Mouse (Mus musculus) heart, embryonic 16.5 days (tissue): ENCODE measurements around the gene Smurf1. TPM values are rescaled to one million over a fixed set of nuclear protein-coding genes. Genes with fewer than 3 reads are reported as not detected.

Source experiments
- ATAC-seq: fragments of 200-750 bp; cut with Nextera tagmentation; replicated peaks from 2 replicates; pipeline ENCODE4 v1.8.0; 2017; ENCODE audit warnings: moderate number of reproducible peaks; ENCODE audit not compliant: insufficient read depth, low FRiP score; ENCODE audit errors: extremely low read depth
- H3K27ac ChIP-seq: fragments of 300-500 bp; sonication (generic); 2 replicates; pipeline ENCODE4 v1.5.1; 2014; ENCODE audit warnings: mild to moderate bottlenecking, low read length, control low read depth, moderate library complexity
- H3K27me3 ChIP-seq: fragments of 300-500 bp; sonication (generic); 2 replicates; pipeline ENCODE4 v1.6.1; 2014; ENCODE audit warnings: low read length, mixed read lengths; ENCODE audit not compliant: control insufficient read depth, insufficient read depth
- H3K36me3 ChIP-seq: fragments of 300-500 bp; sonication (generic); 2 replicates; pipeline ENCODE4 v1.6.1; 2014; ENCODE audit not compliant: control insufficient read depth, insufficient read depth
- H3K4me1 ChIP-seq: fragments of 300-500 bp; sonication (generic); 2 replicates; pipeline ENCODE4 v1.6.1; 2014; ENCODE audit warnings: low read length, mixed read lengths; ENCODE audit not compliant: control insufficient read depth, insufficient read depth
- H3K4me2 ChIP-seq: fragments of 300-500 bp; sonication (generic); 2 replicates; pipeline ENCODE4 v1.6.1; 2014; ENCODE audit warnings: low read depth, mild to moderate bottlenecking, control low read depth, low read length
- H3K4me3 ChIP-seq: fragments of 300-500 bp; sonication (generic); 2 replicates; pipeline ENCODE4 v1.5.1; 2014; ENCODE audit warnings: mild to moderate bottlenecking, control low read depth, low read length
- H3K9ac ChIP-seq: fragments of 300-500 bp; sonication (generic); 2 replicates; pipeline ENCODE4 v1.6.1; 2014; ENCODE audit warnings: low read length, control low read depth
- H3K9me3 ChIP-seq: fragments of 300-500 bp; sonication (generic); replicated peaks from 2 replicates; pipeline ENCODE4 v1.6.1; 2016; ENCODE audit warnings: low read length; ENCODE audit not compliant: control insufficient read depth
- WGBS: fragments of 180-500 bp; shearing (Covaris S2); extraction: QIAGEN DNeasy Blood & Tissue Kit; methylation state at CpG from one replicate; pipeline ENCODE4 v1.1.7; 2014; 5-methylcytosine and 5-hydroxymethylcytosine counted together
- polyA plus RNA-seq: library from polyadenylated mRNA; unstranded; fragments of >200 nt; fragmentation: Nextera tagmentation; extraction: Ambion mirVana; gene quantifications from 2 replicates; pipeline ENCODE4 v1.2.1, GENCODE M21; 2015

Gene Smurf1
- polyA plus RNA-seq, 1 experiment from 2014 or later: 9.3 TPM

DNA sequence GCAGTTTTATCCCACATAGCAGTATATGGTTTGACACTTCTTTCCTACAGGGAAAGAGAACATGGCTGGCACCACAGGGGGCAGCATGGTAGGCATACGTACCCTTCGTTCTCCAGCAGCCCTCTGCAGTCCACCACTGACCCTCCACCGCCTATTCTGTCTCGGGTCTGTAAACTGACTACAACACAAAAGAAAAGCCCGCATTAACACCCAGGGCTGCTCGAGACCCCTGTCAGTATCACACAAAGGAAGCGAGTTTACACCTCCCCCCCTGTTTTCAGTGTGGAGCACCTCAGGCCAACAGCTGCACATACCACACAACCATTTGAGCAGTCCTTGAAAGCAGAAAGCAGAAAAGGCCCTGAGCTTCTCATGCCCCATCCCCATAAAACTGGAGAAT lies 67.8 kb downstream of the Smurf1 start:
- H3K4me2 ChIP-seq: no peak overlapping the region
- no peak for ATAC-seq
- 63% methylated on average over 7 of the region's 7 CpGs for WGBS
- peaks cover 20% of the 10 kb centered on the region for H3K4me1 ChIP-seq
- no peaks in the 10 kb centered on the region for H3K27me3 ChIP-seq
- H3K36me3 ChIP-seq: peaks cover 30% of the 10 kb centered on the region
- H3K9ac ChIP-seq: no peak overlapping the region
- no peak overlapping the region for H3K4me3 ChIP-seq
- H3K27ac ChIP-seq: no peak overlapping the region; the same call in 1 of the 2 replicates
- no peaks in the 10 kb centered on the region for H3K9me3 ChIP-seq

DNA sequence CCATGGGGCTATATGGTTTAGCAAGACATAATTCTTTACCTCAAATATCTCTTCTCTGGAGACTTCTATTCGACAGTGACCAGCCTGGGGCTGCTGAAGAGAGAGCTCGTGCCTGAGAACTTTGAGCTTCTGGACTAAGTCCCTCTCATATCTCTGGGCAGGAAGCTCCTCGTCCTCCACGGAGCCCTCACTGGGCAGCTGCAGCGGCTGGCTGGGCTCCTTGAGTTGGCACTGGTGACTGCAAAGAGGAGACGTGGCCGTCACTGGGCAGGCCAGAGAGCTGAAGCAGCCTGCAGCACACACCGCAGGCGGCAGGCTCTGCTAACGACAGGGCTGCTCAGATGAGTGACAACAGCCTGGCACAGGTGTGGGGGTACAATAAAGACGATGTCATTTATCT lies 74.4 kb downstream of the Smurf1 start:
- Histone ChIP-seq H3K27ac (no peak overlapping the region), H3K4me2 (no peak overlapping the region), H3K36me3 (peaks cover 59% of the 10 kb centered on the region), H3K4me1 (no peaks in the 10 kb centered on the region), H3K9me3 (no peaks in the 10 kb centered on the region), H3K9ac (no peak overlapping the region), H3K27me3 (no peaks in the 10 kb centered on the region), H3K4me3 (no peak overlapping the region)
- 0 out of 2 replicates have a peak, but pooled peaks have one; percentile 10 for ATAC-seq
- 81% methylated on average over 11 of the region's 11 CpGs for WGBS

DNA sequence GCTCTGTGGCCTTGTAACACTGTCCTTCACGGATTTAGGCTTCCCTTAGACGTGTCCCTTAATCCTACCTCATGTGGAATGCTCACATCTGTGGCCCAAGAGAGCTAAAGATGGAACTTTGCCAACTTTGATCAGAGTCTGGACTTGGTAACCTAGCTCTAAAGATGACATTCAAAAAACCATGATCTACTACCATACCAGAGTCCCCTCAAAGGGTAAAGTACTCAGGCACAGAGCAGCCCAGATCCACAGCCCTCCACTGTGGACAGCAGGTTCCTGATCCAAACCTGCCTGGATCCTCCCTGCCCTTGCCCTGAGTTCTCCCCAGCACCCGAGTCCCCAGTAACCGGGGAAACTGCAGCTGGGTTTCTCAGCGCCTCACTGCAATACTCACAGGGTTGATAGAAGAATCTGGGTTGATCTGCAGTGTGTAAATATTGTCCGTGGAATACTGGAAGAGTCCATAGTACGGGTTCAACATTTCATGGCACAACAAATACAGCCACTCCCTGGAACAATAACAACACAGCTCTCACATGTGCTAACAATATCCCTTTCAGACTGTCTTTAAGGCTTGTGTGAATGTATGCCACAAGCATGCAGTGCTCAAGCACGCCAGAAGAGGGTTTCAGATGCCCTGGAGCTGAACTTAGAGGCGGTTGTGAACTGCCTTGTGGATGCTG lies 79.5 kb downstream of the Smurf1 start:
- Histone ChIP-seq H3K27ac (no peak overlapping the region), H3K4me2 (no peak overlapping the region), H3K4me1 (peaks cover 6% of the 10 kb centered on the region; the same call in 1 of the 2 replicates), H3K9me3 (no peaks in the 10 kb centered on the region), H3K4me3 (no peak overlapping the region), H3K9ac (no peak overlapping the region), H3K27me3 (no peaks in the 10 kb centered on the region), H3K36me3 (peaks cover 61% of the 10 kb centered on the region)
- ATAC-seq: no peak
- WGBS: 83% methylated on average over 9 of the region's 9 CpGs

DNA sequence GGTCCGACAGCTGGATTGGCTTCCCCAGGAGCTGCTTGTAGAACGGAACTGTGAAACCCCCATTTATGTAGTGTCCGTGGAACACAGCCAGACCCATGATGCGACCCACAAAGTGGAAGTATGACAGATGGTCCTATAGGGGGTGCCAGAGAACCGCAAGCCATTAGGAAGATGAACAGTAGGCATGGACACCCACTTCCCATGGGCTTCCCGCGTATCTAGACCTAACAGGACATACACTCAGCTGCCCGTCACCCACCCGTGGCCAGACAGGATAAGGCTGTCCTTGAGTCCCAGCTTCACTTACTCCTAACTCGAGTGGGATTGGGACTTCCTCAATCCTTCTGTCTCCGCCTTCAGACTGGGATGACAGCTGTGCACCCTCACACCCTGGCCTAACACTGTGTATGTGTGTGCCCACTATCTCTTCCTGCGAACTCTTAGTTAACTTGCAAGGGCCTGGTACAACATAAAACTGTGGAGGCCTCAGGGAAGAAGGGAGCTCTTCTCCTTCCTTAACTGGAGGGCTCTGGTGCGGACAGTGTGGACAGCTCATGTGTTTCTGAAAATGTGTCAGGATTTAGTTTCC lies 80.9 kb downstream of the Smurf1 start:
- no peak for ATAC-seq
- 72% methylated on average over 13 of the region's 13 CpGs for WGBS

DNA sequence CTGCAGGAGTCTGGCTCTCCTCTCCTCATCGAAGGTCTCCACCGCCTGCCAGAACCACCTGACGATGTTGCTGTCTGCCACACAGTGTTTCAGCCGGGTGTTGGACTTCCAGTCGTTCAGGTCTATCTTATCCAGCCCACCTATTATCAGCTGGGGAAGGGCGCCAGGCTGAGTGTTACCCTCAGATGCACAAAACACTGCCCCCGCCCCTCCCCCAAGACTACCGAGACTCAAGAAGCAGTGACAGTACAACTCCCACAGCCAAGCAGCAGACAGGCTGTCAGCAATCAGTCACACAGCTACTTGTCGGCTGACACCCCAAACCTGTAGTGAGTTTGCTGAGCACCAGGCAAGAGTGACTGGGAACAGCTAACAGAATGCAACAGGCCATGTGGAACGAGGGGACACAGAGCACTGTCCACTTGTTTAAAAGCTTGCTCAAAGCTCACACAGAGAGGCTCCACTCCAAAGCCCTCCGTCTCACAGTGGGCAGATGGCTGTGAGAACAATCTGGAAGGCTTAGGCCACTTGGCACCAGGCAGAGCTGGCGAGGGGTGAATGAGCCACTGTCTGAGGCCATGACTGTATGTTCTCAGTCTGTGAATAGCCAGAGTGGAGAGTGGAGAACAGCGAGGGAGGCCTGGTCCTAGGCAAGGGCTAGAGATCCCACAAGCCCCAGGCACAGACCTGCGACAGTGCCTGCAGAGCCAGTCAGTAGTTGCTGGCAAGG lies 83.8 kb downstream of the Smurf1 start:
- peaks cover 6% of the 10 kb centered on the region; the same call in 1 of the 2 replicates for H3K4me1 ChIP-seq
- no peak overlapping the region for H3K9ac ChIP-seq
- H3K4me2 ChIP-seq: no peak overlapping the region
- H3K36me3 ChIP-seq: peaks cover 44% of the 10 kb centered on the region
- ATAC-seq: 0 out of 2 replicates have a peak, but pooled peaks have one; percentile 38
- H3K9me3 ChIP-seq: no peaks in the 10 kb centered on the region
- H3K27ac ChIP-seq: peak overlapping the region; percentile 7; the same call in 1 of the 2 replicates
- H3K27me3 ChIP-seq: no peaks in the 10 kb centered on the region
- WGBS: 48% methylated on average over 14 of the region's 14 CpGs
- H3K4me3 ChIP-seq: no peak overlapping the region

More for the DNA sequence above, 80.9 kb downstream of the Smurf1 start:
- Histone ChIP-seq H3K36me3 (peaks cover 64% of the 10 kb centered on the region), H3K4me2 (no peak overlapping the region), H3K9me3 (no peaks in the 10 kb centered on the region), H3K27ac (no peak overlapping the region), H3K27me3 (no peaks in the 10 kb centered on the region), H3K9ac (no peak overlapping the region), H3K4me3 (no peak overlapping the region), H3K4me1 (peaks cover 6% of the 10 kb centered on the region; the same call in 1 of the 2 replicates)

DNA sequence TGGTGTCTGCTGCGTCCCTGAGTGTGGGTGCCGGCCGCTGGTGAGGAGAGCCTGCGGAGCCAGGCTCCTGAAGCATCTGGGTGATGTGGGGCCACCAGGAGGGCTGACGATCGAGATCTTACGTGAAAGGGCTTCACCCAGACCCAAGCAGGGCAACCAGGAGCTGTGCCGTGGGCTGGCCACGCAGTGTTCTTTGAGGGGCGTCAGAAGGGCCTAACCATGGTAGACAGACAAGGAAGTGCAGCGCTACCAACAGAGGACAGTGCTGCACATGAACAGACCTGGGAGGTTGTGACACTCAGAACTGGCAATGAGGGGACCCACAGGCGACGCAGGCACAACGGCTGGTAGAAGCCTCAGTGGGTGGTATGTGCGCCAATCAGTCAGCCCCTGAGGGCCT lies 88.6 kb downstream of the Smurf1 start:
- no peak for ATAC-seq
- WGBS: 90% methylated on average over 15 of the region's 15 CpGs
- Histone ChIP-seq H3K27me3 (no peaks in the 10 kb centered on the region), H3K27ac (no peak overlapping the region), H3K4me3 (no peak overlapping the region), H3K9me3 (no peaks in the 10 kb centered on the region), H3K36me3 (peaks cover 23% of the 10 kb centered on the region), H3K4me2 (no peak overlapping the region), H3K9ac (no peak overlapping the region), H3K4me1 (peaks cover 5% of the 10 kb centered on the region)

DNA sequence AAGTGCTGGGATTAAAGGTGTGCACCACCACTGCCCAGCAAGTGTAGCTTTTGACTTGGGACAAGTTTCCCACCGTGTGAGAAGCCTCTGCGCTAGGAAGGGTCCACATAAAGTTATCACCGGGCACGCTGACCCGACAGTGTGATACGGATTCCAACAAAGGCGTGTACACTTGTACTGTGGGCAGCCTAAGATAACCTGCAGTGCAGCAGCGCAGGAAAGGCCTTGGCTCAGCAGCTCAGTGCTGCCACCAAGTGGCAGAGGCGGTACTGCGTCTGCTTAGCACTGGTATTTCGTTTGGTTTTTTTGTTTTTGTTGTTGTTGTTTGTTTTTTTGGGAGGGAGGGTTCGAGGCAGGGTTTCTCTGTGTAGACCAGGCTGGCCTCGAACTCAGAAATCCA lies 89.8 kb downstream of the Smurf1 start:
- WGBS: 5% methylated on average over 13 of the region's 13 CpGs
- peak; percentile 51; the same call in 1 of the 2 replicates for ATAC-seq
- no peaks in the 10 kb centered on the region for H3K27me3 ChIP-seq

DNA sequence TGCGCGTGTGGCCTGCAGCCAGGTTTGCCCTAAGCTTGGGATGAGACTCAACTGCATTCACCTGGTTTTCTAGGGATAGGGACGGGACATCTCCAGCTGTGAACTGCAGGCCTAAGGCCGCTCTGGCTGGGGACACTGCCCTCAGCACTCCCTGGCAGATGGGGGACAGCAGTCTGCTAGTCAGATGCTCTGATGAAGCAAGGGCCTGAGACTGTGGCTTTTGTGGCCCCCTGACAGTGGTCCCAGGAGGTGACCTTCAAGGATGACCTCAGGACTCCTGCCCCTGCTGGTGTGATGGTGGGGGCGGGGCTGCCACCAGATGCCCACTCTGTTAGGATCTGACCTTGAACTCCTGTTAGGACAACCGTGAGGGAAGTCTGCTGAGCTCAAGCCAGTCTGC lies 90.4 kb downstream of the Smurf1 start:
- H3K4me2 ChIP-seq: no peak overlapping the region
- no peak overlapping the region for H3K4me3 ChIP-seq
- peaks cover 2% of the 10 kb centered on the region; the same call in 1 of the 2 replicates for H3K4me1 ChIP-seq
- no peak overlapping the region for H3K9ac ChIP-seq
- ATAC-seq: no peak
- no peak overlapping the region for H3K27ac ChIP-seq
- H3K27me3 ChIP-seq: no peaks in the 10 kb centered on the region
- WGBS: 79% methylated on average over 6 of the region's 6 CpGs
- H3K36me3 ChIP-seq: peaks cover 9% of the 10 kb centered on the region
- H3K9me3 ChIP-seq: no peaks in the 10 kb centered on the region

More for the DNA sequence above, 89.8 kb downstream of the Smurf1 start:
- H3K4me3 ChIP-seq: no peak overlapping the region
- peaks cover 16% of the 10 kb centered on the region for H3K36me3 ChIP-seq
- H3K4me1 ChIP-seq: peaks cover 2% of the 10 kb centered on the region; the same call in 1 of the 2 replicates
- no peaks in the 10 kb centered on the region for H3K9me3 ChIP-seq
- no peak overlapping the region for H3K27ac ChIP-seq
- no peak overlapping the region for H3K4me2 ChIP-seq
- no peak overlapping the region for H3K9ac ChIP-seq

DNA sequence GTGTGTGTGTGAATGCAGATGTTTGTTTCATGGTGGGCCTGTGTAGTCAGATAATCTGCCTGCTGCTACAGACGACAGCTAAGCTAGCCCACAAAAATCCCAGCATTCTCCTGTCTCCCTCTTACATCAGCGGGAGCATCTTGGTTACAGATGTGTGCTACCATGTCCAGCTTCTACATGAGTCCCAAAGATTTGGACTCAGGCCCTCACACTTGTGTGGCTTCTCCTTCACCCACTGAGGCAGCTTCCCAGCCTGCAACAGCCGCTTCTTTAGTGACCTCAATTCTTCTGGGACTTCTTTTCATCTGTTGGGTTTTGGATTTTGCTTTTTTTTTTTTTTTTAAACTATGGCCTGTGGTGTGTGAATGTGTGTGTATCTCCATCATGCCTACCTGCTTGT lies 92.8 kb downstream of the Smurf1 start:
- no peak overlapping the region for H3K9ac ChIP-seq
- no peak for ATAC-seq
- WGBS: 70% methylated on average over 3 of the region's 3 CpGs
- H3K27me3 ChIP-seq: no peaks in the 10 kb centered on the region
- H3K4me3 ChIP-seq: no peak overlapping the region
- no peaks in the 10 kb centered on the region for H3K36me3 ChIP-seq
- no peaks in the 10 kb centered on the region for H3K9me3 ChIP-seq
- H3K4me1 ChIP-seq: peaks cover 2% of the 10 kb centered on the region; the same call in 1 of the 2 replicates
- H3K4me2 ChIP-seq: no peak overlapping the region
- H3K27ac ChIP-seq: no peak overlapping the region
